Mouse (Mus musculus) gastrocnemius, postnatal 36 days (tissue): Measurements from ENCODE around the gene Gmds. TPM values are rescaled to one million over a fixed set of nuclear protein-coding genes. Genes with fewer than 3 reads are reported as not detected.

Experiments
- DNase-seq, 2 experiments: peaks; one replicate each; pipeline ENCODE4 v3.0.0; 2022
- intact Hi-C: fragments of 180-260 bp; cut with DNase I; formaldehyde crosslinking; loops from one replicate; pipeline ENCODE4 v1.15.1; 2025
- total RNA-seq, 2 experiments: library from RNA; stranded (reverse); gene quantifications; 2 replicates each; pipeline ENCODE4 v1.2.3; 2021

Gene Gmds
- total RNA-seq, 2 experiments from 2014 or later = 1.2 to 1.6 TPM

DNA sequence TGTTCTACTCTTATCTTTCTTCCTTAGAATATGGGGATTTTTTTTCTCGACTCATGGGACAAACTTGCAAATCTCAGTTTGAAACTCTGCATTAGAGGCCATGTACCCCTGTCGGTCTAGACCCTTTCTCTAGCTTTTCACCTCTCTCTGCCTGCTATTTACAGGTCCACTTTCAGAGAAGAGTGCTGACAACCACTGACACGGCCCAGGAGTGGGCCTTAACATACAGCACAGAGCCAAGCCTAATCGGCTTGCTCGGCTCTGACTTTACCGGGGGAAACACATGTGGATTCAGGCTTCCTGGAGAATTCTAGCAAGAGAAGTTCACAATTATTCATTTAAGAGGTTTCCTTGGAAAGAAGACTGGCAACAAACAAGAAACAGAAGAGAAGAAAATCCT lies 517.5 kb downstream of the Gmds start:
- DNase-seq = no peak
- intact Hi-C loops = no loop called here

DNA sequence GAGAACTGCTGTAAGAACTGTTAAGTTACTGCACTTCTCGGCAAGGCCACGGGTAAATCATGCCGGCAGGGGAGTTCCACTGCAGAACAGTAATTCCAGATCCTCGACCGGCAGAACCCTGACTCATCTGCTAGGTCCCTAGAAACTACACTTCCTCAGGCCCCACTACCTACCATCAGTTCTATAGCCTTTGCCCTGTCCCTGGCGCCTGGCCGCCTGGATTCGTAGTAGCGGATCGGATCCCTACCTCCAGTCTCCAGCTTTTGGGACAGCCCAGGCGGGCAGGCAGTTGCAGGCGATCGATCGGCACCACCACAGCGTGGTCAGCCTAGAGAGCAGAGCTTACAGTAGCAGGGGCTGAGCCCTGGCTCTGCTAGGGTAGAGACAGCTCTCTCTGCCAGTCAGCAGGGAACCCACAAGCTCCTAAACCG lies 517.9 kb downstream of the Gmds start:
- intact Hi-C loops = no loop called here

DNA sequence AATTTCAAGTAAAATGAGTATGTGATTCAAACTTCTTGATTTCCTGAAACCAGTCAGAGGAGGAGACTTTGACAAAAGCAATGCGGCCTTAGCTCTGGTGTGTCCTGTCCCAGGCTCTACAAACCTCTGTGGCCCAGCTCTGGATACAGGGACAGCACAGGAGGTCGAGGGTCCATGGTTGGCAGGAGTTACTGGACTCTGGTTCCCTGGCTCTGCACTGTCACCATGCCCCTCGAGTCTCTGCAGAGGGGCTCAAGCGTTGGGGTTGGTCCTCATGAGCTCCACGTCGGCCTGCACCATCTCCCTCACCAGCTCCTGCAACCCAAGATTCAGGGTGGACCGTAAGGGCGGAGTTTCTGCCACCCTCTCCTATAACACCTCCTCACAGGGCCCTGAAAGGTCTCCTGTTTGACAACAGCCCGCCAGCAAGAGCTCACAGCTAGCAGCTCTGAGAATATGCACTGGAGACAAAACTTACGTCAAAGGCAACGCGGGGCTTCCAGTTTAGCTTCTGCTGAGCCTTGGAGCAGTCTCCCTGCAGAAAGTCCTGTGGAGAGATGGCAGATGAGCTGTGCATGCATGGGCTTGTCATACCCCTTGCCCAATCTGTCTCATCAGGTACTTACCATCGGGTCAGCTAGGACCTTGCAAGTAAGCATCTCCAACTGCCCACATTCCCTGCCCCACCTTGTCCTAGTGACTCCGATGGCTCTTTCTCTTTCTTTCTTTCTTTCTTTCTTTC lies 518.7 kb downstream of the Gmds start:
- intact Hi-C loops = no loop called here
- no peak for DNase-seq

More for the DNA sequence above, 517.9 kb downstream of the Gmds start:
- DNase-seq = no peak

DNA sequence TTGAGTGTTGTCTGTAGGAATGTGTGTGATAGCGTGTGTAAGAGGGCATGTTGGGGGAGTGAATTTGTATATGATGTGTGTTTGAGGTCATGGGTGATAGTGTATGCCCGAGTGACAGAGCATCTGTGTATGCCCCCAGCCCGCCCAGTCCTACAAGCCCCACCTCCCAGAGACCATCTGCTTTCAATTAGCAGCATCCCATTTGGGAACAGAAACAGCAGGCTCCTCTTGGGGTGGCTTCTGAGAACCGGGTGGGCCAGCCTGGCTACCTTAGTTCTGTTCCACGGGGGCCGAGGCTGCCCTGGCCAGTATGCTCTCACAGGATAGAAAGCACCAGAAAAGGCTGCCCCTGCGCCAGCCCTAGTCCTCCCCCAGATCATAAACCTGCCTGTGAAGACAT lies 520.2 kb downstream of the Gmds start:
- DNase-seq = no peak
- intact Hi-C loops = no loop called here

DNA sequence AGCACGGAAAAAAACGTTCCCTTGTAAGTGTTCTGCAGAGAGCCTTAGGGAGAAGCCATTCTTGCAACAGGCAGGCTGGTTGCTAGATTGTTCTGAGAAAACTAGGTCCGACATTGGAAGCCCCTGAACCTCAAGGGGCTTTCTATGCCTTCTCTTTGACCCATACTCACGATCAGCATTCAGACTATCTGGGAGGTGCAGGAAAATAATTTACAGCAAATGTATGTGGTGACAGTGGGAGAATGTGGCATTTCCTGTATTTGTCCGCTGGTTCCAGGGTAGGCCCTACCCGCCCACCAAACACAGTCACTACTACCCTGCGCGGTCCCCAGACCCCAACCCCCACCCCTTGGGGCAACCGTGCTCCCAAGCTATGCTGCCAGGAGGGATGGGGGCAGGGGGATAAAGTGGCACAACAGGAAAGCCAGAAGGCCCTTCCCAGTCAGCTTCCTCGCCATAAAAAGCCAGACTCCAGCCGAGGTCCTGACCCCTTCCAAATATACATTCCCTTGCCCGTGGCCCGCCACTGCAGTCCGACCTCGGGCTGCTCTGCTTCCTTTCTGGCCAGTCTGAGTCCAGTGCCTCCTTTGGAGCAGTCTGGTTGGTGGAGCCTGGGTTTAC lies 523.0 kb downstream of the Gmds start:
- no peak for DNase-seq

DNA sequence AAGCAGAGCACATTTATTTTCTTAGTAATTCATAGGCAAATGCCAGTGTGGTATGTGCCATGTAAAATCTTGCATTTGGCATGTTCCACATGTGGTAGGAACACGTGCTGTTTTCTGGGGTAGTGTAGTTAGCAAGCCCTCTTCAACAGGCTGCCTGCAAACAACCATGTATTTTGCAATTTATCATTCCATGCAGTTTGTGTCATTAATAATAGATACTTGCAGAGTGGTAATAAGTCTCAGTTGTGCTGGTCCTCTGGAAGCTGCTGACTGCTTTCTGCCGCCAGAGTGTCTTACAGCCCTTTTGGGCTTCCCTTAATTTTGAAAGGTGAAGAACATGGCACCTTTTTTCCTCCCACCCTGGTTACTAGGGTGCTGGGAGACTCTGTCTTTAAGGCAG lies 525.8 kb downstream of the Gmds start:
- intact Hi-C loops = no loop called here
- no peak for DNase-seq

More for the DNA sequence above, 523.0 kb downstream of the Gmds start:
- intact Hi-C loops = no loop called here

DNA sequence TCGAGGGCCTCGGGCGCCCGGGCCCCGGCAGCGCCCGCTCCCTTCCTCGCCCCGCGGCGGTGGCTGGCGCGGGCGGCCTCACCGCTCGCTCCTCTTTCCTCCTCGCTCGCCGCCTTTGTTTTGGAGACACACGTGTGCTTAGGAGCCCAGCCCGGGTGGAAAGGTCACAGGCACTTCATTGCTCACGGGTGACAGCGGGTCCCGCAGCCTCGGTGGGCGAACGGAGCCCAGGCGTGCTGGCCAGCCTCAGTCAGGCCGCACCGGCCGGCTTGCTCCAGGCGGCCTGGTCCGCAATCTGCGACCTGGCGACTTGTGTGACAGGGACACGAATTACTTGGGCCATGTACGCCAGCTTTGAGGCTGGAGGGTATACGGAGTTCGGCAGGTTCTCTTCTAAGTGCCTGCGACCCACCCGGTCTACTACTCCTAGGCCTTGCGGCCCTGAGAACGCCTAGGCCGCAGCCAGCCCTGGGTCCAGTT lies 527.0 kb downstream of the Gmds start:
- no peak for DNase-seq
- intact Hi-C loops = no loop called here

DNA sequence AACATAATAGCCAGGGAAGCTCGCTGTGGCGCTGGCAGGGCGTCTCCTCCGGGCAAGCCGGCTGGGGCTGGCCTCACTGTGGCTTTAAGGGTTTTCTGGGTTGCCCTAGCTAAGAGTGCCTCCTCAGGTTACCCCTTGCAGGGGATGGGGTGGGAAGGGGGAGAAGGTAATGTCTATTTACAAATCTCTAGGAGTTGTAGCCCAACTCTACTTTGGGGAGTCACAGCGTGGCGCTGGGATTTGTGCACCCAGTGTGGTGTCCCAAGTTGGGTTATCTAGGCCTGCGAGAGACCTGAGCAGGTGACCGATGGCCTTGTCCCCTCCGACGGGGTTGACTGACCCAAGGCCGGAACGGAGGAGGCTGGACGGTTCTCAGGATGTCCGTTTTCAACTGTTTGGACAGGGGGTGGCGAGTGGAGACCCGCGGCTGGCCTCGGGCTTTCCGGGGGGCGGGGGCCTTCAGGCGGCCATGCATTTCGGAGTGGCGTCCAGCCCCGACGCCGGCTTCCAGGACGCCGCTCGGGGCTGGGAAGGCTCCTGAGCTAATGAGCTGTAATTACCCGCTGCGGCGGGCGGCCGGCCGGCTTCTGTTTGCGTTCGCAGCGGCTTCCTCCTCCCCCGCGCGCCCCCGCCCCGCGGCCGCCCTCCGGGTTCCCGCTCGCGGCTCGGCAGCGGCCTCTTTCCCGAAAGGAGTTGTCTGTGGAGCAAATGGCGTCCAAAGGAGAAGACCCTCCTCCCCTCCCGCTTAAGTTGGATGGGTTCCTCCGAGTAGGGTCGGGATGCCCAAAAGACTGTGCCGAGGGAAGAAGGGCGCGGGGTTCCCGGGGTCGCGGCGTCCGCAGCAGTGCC lies 527.6 kb downstream of the Gmds start:
- peak in 1 of 2 experiments; percentile 31 for DNase-seq
- intact Hi-C loops = no loop called here

DNA sequence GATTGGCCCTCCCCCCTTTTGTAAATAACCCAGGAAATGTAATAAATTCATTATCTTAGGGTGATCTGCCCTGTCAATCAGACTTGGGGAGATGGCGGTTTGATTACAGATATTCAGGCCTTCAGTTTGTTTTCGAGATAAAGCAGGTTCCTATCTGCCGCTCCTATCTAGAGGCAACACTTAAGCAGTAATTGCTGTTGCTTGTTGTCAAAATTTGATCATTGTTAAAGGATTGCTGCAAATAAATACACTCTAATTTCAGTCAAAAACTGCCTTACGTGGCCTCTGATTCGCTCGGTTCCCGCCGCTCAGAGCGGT lies 528.2 kb downstream of the Gmds start:
- intact Hi-C loops = no loop called here
- DNase-seq = no peak

DNA sequence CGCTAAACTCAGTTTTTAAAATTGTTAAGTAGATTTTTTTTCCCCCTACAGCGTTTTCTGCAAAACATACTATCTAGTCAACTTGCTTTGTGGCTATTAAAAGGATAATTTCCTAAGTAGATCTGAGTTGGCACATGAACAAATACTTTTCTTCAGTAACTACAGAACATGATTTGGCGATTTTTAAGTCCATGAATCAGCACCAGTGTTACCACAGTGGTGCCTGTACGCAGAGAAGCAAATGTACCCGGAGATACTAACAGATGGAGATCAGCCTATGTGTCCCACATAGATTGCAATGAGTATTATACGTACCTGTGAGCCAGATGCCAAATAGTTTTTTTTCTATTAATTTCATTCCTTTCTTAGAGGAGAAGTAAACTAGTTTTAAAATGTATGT lies 528.8 kb downstream of the Gmds start:
- intact Hi-C loops = no loop called here
- no peak for DNase-seq

DNA sequence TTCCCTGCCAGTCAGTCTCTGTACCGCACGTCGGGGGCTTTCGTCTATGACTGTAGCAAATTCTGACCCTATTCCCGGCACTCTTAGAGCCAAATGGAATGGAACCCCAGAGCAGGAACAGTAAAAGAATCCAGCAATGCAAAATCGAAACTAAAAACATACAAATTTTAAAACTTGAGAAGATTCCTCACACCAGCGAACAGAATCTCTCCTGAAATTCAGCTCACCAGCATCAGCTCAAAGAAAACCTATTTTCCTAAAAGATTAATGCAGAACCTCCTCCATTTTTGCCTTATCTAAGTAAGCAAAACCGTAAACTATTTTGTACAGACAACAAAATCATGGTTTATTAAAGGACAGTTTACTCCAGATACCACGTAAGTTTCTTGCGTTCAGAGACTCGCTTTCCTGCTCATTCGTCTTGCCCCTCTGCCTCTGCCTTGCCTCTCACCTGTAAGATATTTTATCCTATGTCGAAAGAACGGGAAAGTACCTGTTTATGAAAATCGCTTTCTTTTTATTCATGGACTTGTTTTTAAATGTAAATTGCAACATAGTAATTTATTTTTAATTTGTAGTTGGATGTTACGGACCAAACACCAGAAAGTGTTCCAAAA lies 529.6 kb downstream of the Gmds start:
- DNase-seq = no peak
- intact Hi-C loops = no loop called here

DNA sequence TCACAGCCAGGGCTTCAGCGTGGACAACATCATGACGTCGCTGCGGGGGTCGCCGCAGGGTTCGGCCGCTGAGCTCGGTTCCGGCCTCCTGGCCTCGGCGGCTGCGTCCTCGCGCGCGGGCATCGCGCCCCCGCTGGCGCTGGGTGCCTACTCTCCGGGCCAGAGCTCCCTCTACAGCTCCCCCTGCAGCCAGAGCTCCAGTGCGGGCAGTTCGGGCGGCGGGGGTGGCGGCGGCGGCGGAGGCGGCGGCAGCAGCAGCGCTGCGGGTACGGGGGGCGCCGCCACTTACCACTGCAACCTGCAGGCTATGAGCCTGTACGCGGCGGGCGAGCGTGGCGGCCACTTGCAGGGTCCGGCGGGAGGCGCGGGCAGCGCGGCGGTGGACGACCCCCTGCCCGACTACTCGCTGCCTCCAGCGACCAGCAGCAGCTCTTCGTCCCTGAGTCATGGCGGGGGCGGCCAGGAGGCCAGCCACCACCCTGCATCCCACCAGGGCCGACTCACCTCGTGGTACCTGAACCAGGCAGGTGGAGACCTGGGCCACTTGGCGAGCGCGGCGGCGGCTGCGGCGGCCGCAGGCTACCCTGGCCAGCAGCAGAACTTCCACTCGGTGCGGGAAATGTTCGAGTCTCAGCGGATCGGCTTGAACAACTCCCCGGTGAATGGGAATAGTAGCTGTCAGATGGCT lies 530.3 kb downstream of the Gmds start:
- intact Hi-C loops = no loop called here
- DNase-seq = peak in 1 of 2 experiments; percentile 29

DNA sequence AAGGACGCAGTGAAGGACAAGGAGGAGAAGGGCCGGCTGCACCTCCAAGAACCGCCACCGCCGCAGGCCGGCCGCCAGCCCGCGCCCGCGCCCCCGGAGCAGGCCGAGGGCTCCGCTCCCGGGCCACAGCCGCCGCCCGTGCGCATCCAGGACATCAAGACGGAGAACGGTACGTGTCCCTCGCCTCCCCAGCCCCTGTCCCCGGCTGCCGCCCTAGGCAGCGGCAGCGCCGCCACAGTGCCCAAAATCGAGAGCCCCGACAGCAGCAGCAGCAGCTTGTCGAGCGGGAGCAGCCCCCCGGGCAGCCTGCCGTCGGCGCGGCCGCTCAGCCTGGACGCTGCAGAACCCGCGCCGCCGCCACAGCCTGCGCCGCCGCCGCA lies 530.8 kb downstream of the Gmds start:
- intact Hi-C loops = no loop called here
- DNase-seq = peak in 1 of 2 experiments; percentile 24

DNA sequence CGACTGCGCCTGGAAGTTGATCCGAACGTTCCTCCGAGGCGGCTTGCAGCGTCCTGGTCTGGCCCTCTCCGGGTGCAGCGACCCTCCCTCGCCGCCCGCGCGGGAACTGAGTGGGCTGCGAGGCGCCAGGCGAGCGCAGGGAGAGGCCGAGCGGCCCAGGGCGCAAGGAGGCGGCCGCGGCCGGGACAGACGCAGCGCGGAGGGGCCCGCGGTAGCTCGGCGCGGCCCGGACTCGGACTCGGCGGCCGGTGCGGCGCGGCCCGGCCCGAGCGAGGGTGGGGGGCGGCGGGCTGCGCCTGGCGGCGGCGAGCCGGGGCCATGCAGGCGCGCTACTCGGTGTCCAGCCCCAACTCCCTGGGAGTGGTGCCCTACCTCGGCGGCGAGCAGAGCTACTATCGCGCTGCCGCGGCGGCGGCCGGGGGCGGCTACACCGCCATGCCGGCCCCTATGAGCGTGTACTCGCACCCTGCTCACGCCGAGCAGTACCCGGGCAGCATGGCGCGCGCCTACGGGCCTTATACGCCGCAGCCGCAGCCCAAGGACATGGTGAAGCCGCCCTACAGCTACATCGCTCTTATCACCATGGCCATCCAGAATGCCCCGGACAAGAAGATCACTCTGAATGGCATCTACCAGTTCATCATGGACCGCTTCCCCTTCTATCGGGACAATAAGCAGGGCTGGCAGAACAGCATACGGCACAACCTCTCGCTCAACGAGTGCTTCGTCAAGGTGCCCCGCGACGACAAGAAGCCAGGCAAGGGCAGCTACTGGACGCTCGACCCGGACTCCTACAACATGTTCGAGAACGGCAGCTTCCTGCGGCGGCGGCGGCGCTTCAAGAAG lies 531.4 kb downstream of the Gmds start:
- intact Hi-C loops = no loop called here
- peak in 1 of 2 experiments; percentile 46 for DNase-seq

DNA sequence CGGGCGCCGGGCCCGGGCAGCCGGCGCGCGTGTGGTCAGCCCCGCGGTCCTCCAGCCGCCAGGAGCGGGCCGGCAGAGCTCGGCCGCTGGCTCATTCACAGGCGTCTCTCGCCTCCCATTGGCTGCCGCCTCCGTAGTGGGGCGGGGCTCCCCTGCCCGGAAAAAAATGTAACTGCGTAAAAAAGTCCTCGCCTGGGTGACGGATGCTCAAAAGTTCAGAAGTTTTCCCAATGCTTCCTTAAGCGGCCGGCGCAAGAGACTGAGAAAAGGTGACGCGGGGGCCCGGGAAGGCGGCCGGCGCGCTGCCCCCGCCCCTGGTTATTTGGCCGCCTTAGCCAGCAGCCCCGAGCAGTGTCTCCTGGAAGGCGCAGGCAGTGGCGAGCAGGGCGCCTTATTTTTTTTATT lies 532.1 kb downstream of the Gmds start, which contains the start of gene Foxc1:
Gene Foxc1, plus strand, starts transcription at position 206 of the 405 bp plus-strand sequence.
- DNase-seq = peak; percentile 77 to 78
- intact Hi-C loops = no loop called here

DNA sequence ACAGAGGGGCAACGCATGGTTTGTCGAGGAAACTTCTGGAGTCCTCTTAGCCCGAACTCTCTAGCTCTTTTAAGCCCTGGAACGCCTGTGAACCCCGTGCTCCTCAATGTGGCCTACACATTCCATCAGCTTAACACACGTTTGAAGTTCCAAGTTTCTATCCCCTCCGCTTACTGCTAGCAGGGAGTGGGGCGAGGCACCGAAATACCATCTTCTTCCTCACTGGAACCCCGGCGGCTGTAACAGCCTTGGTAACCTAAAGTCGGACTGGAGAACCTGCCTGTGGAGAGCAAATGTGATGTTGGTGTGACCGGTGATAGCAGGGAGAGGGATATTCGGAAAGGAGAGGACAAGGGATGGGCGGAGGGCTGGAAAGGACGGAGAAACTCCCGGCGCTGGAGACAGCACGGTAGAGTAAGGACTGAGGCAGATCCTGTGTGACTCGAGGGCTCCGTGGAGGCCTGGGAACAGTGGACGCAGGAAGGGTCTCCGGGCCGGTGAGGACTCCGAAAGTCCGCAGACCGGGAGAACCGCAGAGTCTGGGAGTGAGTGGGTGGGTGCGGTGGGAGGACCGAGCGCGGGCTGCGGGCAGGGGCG lies 532.6 kb downstream of the Gmds start:
- peak in 1 of 2 experiments; percentile 25 for DNase-seq
- intact Hi-C loops = no loop called here

DNA sequence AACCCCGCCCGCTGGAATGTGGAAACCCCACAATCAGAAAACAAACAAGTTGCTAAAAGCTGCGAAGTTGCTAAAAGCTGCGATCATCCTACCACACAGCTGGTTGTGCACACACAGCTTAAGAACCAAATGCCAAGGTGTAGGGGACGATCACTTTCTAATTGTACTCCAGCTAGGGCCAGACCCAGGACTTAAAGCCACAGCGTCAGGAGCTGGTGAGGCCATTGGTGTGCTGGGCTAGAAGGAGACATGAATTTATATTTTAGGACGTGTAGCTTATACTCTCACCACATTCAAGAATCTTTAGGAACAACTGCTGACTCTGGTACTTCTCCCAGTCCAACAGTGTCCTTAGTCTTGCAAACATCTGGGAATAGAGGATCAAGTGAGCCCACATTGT lies 534.0 kb downstream of the Gmds start:
- intact Hi-C loops = loop anchor here (5.0 kb wide), 6 partner anchors 408 to 878 kb away; no protein-coding TSS in a partner anchor
- DNase-seq = no peak

DNA sequence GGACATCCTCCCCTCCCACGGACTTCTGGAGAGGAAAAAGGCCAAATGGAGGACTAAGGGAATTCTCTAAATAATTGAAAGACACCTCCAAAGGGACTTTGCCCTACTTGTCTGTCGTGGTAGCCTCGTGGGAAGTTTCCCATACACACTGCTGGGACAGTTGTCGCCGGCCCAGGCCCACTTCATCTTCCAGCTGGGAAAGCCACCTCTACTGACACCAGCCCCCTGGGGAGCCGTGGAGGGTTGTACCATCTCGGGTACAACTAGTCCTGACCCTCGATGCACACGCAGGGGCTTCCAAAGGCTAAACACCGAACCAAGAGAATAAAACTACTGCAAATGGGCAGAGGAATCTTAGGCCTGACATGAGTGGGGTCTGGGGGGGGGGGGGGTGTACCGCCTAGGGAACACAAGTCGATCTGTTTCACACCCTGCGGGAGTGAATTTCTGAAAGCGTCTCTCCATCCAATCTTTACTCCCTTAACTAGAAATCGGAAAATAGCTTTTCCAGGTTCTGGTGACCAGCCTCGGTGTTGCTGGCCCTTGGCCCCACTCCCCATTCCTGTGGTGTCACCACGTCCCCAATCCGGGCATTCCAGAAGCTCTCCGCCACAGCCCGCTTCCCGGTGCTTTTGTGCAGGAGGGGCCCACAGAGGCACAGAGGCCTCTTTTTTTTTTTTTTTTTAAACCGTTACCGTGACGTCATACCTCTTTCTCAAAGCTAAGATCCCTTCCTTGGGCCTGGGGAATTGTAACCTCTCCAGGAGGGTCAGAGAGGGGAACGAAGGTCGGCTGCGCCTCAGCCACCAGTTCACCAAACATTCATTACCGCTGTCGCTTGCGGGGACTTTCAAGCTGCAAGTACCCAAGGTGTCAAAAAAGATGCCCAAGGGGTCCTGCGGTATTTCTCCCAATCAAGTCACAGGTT lies 535.1 kb downstream of the Gmds start:
- DNase-seq = no peak
- intact Hi-C loops = loop anchor here (5.0 kb wide), 6 partner anchors 409 to 879 kb away; no protein-coding TSS in a partner anchor
